Mouse (Mus musculus): ENCODE measurements at regions not wholly inside any gene's neighbourhood (a gene's known extent, or its start where the extent isn't known, plus 50 kb on each side); places are given as distances from the start of the nearest gene placed in this dataset.
"Not testable (repeated sequence)": the region's sequence is repeated elsewhere in the genome, so short reads cannot be mapped to it uniquely, and the experiment has no call there.

DNA sequence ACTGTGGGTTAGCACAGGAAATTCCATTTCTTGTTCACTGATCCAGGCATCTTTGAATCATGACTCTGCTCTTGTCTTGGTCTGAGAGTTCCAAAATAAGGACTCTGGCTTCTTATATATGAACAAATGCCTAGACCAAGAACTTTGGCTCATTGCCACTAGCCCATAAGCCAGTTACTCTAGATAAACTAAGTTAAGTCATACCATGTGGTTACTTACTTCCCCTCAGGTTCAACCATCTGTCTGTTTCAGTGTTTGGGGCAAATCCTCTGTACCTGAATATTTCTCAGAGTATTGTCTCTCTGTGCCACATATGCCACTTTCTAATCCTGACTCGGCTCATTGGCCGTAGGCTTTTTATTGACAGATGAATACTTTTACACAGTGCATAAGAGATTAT, 454.7 kb upstream of the Tbl1xr1 start:
- no peak for DNase-seq (ENCODE audit: low spot score in 2 of 2)

DNA sequence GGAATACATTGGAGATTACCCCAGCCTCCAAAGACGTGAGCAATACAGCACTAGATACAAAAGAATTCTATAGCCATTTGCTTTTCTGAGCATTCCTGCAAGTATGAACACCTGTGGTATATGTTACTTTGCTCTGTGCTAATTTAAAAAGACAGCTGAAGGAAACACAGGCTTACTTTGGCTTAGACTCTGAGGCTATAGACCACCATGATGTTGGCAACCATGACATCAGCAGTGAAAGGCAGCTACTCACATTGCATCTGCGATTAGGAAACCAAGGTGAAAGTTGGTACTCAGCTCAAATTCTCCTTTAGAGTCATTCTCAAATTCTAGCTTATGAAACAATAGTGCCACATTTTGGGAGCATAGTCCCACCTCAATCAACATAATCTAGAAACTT, 451.4 kb upstream of the Tbl1xr1 start:
- no peak for DNase-seq (ENCODE audit: low spot score in 2 of 2)

DNA sequence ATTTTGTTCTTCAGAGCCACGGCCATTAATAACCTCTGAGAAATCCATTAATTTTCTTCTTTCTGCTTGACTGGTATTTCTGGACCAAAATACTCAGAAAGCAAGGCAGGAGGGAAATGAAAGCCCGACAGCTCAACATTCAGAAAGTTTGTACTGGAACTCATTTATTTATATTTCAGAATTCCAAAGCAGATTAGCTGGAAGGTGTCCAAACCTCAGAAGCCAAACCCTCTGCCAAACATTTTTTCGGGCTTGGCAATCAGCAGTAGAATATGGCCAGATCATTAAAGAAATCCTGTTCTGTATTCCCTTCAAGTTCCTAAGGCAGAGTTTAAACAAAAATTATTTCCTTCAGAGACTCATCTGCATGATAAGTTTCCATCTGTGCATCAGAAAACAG, 450.4 kb upstream of the Tbl1xr1 start:
- DNase-seq (ENCODE audit: low spot score in 2 of 2): peak; percentile 32 to 36

DNA sequence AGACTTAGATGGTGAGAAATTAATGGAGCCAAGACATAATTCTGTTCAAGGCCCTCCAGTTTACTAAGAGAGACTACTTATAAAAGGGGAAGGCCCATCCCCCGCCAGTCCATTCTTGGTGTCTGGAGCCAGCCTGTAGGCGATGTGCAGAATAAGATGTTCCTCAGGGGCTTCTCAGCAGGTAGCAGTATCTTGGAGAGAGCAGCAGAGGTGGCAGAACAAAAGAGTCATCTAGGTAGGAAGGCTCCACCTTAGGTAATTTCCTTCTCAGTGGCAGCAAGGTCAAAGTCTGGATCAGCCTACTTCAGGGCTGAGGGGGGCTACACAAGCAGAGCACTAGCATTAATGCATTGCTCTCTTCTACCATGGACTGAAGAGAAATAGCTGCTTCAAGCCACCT, 449.4 kb upstream of the Tbl1xr1 start:
- DNase-seq (ENCODE audit: low spot score in 2 of 2): not testable (repeated sequence)

DNA sequence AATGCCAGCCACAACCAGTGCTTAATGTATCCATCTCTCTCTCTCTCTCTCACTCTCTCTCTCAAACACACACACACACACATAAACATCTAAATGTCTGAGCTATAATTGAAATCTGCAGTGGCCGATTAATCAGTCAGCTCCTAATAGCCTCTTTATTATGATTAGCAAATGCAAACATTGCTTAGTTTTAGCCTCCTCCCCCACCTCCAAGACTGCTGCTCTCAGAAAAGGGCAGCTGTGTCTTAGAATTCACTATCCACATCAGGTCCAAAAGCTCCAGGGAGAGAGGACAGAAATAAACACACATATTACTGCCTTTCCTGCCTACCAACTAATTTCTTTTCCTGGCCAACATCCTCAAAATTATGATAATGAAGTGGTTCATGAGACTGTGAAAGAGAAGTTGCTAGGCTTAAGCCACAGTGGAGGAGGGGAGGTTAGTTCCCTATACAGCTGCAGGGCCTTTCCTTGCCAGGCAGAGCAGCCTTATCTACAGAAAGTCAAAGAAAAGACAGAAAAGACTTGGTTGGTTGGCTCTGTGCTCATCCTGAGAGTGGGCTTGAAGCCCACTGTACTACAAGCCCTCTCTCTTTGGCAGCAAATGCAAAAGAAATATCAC, 442.7 kb upstream of the Tbl1xr1 start:
- DNase-seq (ENCODE audit: low spot score in 2 of 2): peak; percentile 61 to 74

DNA sequence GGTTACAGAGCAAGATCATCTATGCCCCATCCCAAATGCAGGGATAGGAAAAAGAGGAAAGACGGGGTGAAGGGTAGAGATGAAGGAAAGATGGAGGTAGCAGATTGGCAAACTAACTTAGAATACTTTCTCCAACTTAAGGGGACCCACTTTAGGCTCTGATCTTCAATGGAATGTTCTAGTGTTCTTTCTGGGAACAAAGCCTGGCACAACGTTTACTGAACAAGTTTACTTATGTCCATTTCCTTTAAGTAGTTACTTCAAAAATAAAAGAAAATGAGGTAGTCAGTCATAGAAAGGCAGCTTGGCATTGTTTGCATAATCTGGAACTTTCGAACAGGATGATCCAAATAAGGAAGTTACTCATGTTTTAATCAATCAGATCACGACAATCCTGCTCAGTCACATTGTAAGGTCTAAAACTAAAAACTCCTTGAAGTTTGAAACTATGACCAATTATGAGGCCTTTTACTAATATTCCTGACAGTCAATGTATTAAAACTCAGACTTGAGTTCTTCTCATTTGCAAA, 441.7 kb upstream of the Tbl1xr1 start:
- DNase-seq (ENCODE audit: low spot score in 2 of 2): no peak

DNA sequence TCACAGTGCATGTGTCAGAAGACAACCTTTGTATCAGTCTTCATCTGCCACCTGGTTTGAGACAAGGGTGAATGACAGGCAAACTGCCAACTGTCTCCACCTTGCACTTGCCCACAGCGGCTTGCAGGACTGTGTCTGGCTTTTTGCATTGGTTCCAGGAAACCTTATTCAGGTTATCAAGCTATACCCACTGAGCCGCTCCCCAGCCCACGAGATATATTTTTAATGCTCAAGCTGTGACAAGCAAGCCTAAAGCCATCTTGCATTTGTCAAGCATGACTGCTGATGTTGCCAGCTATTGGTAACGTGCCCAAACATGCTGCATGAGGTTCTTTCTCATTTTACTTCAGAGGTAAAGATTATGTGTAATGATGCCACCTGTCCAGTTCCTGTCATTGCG, 437.6 kb upstream of the Tbl1xr1 start:
- DNase-seq (ENCODE audit: low spot score in 2 of 2): peak; percentile 26 to 33

DNA sequence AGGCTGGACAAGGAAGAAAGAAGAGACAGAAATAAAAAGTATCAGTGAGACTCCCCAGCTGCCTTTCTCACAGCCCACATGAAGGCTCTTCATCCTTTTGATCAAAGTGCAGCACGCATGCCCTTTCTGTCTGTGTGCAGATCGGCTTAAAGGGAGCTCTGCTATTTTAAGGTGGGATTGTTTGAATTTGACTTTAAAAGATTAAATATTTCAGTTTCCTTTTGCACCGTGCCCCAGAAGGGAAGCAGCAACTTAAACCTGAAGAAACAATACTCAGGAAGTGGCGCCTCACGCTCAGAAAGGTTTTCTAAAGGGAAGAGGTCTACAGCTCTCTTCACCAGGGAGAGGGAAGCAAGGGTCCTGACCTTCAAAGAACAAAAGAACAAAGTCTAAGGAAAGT, 436.9 kb upstream of the Tbl1xr1 start:
- no peak for DNase-seq (ENCODE audit: low spot score in 2 of 2)

DNA sequence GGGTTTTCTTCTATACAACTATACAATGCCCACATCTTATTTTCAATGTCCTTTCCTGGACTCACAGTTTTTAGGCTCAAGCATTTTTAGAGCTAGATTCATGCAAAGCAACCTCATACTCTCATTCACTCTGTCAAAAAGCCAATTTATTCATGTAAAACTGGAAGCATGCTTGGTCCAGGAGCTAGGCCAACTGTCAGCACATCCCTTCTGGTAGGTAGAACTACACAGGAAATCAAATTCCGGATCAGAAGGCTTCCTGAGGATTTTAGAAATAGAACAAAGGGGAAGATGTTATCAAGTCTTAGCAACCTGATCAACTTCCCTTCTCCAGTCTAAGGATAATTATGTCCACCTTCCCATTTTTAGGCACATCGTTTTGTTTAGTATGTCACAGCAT, 432.4 kb upstream of the Tbl1xr1 start:
- peak; percentile 31 to 32 for DNase-seq (ENCODE audit: low spot score in 2 of 2)

DNA sequence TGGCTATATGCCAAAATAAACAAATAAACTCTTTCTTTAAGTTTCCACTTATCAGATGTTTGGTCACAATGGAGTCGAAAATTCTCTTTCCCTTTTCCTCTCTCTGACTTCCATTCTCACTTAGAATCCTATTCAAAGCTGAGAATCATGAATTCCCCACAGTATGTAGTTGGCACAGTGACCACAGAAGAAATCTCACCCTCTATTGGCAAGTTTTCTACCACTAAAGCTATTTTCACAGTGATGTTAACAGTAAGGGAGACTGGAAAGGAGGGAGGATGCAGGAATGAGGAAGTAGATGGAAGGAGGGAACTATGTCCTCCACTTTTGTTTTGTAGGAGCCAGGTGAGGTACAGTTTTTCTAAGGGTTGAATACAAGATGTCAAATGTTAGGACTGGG, 431.2 kb upstream of the Tbl1xr1 start:
- DNase-seq (ENCODE audit: low spot score in 2 of 2): peak in 1 of 2 experiments; percentile 35

DNA sequence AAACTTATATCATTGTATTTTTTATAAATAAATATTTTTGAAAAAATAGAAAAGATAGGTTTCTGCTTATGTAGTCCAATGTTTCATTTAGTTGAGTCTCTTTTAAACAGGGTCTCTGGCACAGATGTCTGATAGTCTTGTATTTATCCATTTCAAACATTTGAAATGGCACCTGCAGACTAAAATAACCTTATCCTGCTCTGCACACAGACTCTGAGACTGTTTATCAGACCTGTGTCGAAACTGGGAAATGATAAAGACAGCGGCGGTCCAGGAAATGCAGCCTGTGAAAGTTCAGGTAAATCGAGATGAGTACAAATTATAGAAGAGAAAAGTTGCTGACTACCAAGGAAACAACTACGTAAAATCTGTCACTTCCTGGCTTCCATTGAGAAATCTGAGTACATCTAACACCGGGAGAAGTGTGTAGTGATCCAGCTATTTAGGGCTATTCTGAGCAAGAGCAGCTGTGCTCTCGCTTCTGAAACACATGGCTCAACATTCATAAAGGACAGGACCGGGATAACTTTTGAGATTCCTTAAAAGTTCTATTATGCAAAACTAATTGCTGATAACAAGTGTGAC, 426.5 kb upstream of the Tbl1xr1 start:
- no peak for DNase-seq (ENCODE audit: low spot score in 2 of 2)

DNA sequence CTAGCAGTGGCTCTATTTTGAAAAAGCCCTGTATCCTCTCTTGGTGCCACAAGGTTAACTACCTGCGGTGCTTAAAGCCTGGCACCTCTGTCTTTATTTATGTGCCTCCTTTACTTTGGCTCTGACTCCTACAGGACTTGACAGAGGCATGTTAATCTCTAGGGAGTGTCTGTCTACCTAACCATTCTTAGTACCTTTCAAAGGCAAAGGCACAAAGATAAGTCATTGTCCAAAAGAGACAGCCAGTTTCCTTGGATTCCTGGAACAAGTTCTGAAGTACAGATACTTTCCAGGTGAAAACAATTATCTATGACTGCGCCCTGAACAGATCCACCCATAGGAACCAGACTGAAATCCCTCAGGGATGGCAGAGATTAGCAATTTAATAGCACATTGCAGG, 421.2 kb upstream of the Tbl1xr1 start:
- DNase-seq (ENCODE audit: low spot score in 2 of 2): no peak

DNA sequence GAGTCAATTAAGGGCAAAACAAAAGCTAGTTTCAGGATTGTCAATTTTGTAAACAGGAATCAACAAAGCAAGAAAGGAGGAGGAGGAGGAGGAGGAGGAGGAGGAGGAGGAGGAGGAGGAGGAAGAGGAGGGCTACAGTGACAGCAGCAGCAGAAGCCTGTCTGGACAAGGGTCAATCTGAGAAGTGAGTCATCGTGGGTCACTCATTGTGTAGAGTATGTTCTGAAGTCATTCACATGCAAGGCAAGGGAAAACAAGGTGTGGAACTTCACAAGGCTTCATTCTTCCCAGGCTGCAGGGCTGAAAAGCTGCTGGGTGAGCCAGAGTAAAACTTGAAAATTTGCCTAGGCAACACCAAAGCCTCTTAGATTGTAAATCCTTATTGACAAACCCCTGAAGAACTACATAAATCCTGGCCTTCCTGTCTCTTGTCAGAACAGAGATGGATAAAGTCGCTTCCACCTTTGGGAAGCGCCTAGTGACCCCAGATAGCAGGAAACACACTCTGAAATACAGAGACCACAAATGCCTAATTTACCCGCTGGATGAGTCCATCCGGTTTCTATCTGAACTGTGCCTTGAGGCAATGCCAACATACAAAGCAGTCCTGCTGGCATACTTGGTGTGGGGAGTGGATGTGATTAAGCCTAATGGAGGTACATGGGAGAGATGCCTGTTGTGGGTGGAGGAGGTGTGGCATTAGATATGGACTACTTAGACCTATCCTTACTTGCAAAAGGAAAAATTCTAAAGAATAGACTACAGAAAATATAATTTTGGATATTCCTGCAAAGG, 408.9 kb upstream of the Tbl1xr1 start:
- DNase-seq (ENCODE audit: low spot score in 2 of 2): peak in 1 of 2 experiments; percentile 22

DNA sequence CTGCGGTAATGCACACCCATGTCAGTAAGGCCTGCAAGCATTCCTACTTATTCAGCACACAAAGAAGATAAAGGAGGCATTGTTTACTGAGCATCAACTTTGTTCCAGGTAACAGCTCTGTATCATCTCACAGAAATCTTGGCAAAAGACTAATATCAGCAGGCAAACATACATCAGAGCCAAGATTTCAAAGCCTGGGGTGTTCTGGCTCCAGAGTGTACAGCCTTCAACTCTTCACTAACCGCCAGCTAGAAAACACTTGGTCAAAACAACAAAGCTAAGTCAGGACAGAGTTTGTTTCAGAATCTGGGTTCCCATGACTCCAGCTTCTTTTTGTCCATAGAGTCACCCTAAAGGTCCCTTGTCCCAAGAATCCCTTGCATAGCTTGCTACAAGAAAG, 404.6 kb upstream of the Tbl1xr1 start:
- peak in 1 of 2 experiments; percentile 20 for DNase-seq (ENCODE audit: low spot score in 2 of 2)

DNA sequence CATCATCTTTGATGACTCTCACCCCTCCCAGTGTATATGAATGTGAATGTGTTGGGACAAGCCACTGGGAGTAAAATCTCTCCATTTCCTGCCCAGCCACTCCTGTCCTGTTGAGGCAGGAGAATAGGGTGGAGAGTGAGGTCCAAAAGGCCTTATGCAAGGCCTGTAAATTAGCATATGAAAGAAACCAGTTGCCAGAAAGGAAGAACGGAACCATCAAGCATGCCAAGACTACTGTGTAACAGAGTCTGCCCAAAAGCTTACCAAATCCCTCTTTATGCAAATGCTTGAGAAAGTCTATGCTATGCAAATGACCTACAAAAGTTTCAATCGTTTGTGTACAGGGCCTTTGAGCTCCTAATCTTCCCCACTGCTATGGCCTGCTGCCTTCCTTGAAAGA, 404.0 kb upstream of the Tbl1xr1 start:
- DNase-seq (ENCODE audit: low spot score in 2 of 2): peak in 1 of 2 experiments; percentile 45

DNA sequence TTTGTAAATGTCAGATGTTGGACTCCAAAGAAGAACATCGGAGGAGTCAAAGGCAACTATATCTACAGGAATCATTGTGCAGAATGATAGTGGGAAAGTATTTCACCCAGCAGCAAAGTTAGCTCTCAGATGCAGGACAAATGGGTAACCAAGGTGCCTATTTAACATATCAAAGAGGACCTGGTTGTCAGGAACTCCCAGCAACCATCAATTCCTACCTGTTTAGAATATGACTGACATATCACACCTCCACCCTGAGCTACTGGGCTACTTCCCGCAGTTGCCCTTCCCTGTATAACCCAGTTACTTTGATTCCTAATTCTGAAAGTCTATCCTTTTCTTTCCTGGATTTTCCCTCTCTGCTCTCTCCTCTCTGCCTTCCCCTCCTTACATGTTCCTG, 403.0 kb upstream of the Tbl1xr1 start:
- DNase-seq (ENCODE audit: low spot score in 2 of 2): no peak

DNA sequence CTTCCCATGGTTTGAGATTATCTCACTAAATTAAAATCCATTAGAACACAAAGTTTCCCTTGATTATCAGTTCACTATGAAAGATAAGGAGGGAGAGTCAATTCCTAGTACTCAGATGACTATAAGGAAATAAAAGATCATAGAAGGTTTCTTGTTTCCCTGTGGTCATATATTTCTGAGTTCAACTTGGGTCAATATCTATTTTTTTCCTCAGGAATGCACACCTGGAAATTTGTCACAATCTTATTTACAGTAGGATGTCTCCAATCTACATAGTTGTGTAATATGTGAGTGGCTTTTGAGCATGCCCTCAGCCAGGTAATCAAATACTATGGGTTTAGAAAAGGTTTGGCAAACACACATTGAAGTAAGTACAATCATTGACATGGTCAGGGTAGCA, 398.2 kb upstream of the Tbl1xr1 start:
- no peak for DNase-seq (ENCODE audit: low spot score in 2 of 2)

DNA sequence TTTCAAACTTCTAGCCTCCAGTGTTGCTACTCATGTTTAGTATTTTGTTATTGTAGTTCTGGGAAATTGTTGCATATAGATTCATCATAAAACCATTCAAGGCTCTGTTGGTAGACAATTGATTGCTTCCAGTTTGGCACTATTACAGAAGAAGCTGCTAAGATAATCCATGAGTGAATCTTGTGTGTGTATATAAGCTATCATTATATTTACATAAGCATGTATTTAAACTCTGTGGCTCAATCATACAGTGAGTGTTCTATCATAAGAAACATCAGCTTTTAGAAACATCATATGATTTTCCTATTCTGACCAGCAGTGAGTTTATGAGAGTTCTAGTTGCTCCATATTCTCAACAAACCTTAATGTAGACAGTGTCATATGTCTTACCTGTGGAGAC, 397.7 kb upstream of the Tbl1xr1 start:
- DNase-seq (ENCODE audit: low spot score in 2 of 2): no peak

DNA sequence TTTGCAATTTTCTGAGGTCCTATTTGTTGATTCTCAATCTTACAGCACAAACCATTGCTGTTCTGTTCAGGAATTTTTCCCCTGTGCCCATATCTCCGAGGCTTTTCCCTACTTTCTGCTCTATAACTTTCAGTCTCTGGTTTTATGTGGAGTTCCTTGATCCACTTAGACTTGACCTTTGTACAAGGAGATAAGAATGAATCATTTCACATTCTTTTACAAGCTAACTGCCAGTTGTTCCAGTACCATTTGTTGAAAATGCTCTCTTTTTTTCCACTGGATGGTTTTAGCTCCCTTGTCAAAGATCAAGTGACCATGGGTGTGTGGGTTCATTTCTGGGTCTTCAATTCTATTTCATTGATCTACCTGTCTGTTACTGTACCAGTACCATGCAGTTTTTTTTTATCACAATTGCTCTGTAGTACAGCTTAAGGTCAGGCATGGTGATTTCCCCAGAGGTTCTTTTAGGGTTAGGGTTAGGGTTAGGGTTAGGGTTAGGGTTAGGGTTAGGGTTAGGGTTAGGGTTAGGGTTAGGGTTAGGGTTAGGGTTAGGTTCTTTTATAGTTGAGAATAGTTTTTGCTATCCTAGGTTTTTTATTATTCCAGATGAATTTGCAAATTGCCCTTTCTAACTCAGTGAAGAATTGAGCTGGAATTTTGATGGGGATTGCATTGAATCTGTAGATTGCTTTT, 378.3 kb upstream of the Tbl1xr1 start:
- DNase-seq (ENCODE audit: low spot score in 2 of 2): not testable (repeated sequence)

DNA sequence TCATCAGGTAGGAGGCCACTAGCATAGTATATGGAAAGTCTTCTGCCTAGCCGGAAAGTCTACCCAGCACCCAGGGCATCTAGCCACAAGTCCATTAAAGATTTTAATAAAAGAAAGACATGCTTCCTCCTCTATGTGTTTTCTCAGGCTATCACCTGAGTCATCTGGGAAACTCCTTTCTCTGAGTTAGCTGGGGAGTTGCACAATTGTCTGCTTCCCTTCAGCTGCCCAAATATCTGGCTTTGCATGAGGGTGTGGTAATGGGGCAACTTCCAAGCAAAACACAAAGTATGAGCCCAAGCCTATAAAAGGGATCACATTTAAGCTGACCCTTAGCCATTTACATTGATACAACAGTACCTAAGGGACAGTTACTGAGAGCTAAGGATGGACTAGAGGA, 376.9 kb upstream of the Tbl1xr1 start:
- no peak for DNase-seq (ENCODE audit: low spot score in 2 of 2)

DNA sequence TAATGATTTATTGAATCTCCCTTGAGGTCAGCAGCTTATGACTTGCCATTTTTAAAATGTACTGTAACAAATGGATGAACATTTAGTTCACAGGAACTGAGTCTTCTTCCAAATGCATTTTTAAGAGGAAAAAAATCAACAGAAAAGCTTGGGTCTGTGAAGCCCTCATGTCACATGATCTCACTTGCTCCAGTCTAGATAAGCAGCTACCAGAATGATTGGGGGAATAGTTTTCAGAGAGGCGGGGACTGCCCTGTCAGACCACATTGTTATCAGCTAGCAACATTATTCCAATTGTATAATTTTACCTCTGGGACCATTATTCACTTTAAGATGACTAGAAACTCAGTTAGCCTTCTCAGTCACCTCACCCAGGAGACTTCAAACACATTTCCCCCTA, 376.1 kb upstream of the Tbl1xr1 start:
- no peak for DNase-seq (ENCODE audit: low spot score in 2 of 2)

DNA sequence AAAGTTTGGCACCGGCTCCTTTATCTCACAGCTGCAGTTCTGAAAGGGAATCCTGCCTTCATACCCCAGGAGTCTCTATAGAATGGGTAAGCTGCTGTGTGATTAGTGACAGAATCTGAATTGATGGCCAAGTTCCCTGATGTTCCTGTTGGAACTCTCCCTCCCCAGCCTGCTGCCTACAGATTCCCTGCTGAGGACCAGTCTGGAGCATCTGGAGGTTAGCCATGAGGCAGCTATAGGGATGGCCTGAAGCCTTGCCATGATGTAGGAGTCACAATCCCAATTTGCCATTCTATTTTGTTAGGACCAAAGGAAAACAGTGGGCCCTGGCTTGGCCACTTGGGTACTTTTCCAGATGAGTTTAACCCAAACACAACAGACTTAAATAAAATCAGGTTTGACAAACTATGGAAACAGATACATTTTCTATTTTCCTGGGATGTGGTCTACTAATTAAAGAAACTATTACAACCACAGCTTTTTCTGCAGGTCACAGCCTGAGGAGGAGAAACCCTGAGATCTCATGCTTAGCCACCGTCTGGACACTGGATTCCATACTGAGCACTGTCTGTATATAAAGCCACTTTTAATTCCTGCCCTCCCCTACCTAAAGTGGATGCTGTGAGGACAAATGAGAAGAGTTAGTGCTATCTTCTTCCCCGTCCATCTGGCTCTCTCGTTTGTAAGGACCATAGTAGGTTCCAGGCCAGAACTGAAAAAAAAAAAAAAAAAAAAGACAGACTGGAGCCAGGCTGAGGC, 349.5 kb upstream of the Tbl1xr1 start:
- no peak for DNase-seq (ENCODE audit: low spot score in 2 of 2)

Measured in right cerebral cortex, postnatal 10 days (tissue).